Mouse (Mus musculus) gastrocnemius, adult 18-20 months (tissue): ENCODE data around the gene Ago4. TPM values are rescaled to one million over a fixed set of nuclear protein-coding genes. Genes with fewer than 3 reads are reported as not detected.
"Not testable (repeated sequence)": the region's sequence is repeated elsewhere in the genome, so short reads cannot be mapped to it uniquely, and the experiment has no call there.

ENCODE experiments used
- DNase-seq: peaks from one replicate; pipeline ENCODE4 v3.0.0; 2021; ENCODE audit warnings: low spot score
- long read RNA-seq, 2 experiments: library from polyadenylated mRNA; stranded (forward); transcript quantifications; one replicate each; pipeline ENCODE4 v2.0.0; 2021
- total RNA-seq, 2 experiments: library from RNA; stranded (reverse); gene quantifications; 2 replicates each; pipeline ENCODE4 v1.2.3; 2021

Gene Ago4
- 1 to 10 TPM; 5.1 to 5.8 TPM for total RNA-seq
- long read RNA-seq, experiment 1, full-length matches to known transcripts = 2 of 4 reads
- long read RNA-seq, experiment 1, partial matches to known transcripts = 1 of 4 reads
- long read RNA-seq, experiment 1, other reads (novel, unspliced or antisense) = 1 of 4 reads
- long read RNA-seq, experiment 2, full-length matches to known transcripts = 2 of 4 reads
- long read RNA-seq, experiment 2, partial matches to known transcripts = 0 of 4 reads
- long read RNA-seq, experiment 2, other reads (novel, unspliced or antisense) = 2 of 4 reads

- peak; percentile 13 for DNase-seq
Measured at GRCm38 (mm10) chr4:126532827-126533728, at the start of gene Ago4. TSS of gene Ago4 (minus strand) at chr4:126533472.

GRCm38 (mm10) chr4:126579077-126579476 is 45.8 kb upstream of the Ago4 start:
- no peak for DNase-seq

GRCm38 (mm10) chr4:126577920-126578319 is 44.6 kb upstream of the Ago4 start:
- no peak for DNase-seq

- no peak for DNase-seq
Measured at GRCm38 (mm10) chr4:126576281-126576680, 43.0 kb upstream of the Ago4 start.

GRCm38 (mm10) chr4:126569783-126570182 is 36.5 kb upstream of the Ago4 start:
- DNase-seq = no peak

- DNase-seq = no peak
Measured at GRCm38 (mm10) chr4:126567243-126567642, 34.0 kb upstream of the Ago4 start.

- no peak for DNase-seq
Measured at GRCm38 (mm10) chr4:126563798-126564197, 30.5 kb upstream of the Ago4 start.

- peak; percentile 85 for DNase-seq
Measured at GRCm38 (mm10) chr4:126556809-126557711, 23.8 kb upstream of the Ago4 start, which contains the start of gene Clspn. TSS of gene Clspn (plus strand) at chr4:126556935.

GRCm38 (mm10) chr4:126554462-126554861 is 21.2 kb upstream of the Ago4 start:
- no peak for DNase-seq

- no peak for DNase-seq
Measured at GRCm38 (mm10) chr4:126553685-126554084, 20.4 kb upstream of the Ago4 start.

GRCm38 (mm10) chr4:126553105-126553504 is 19.8 kb upstream of the Ago4 start:
- no peak for DNase-seq

- no peak for DNase-seq
Measured at GRCm38 (mm10) chr4:126552136-126552535, 18.9 kb upstream of the Ago4 start.

GRCm38 (mm10) chr4:126546183-126546582 is 12.9 kb upstream of the Ago4 start:
- no peak for DNase-seq

GRCm38 (mm10) chr4:126545703-126546102 is 12.4 kb upstream of the Ago4 start:
- no peak for DNase-seq

- DNase-seq = no peak
Measured at GRCm38 (mm10) chr4:126545016-126545415, 11.7 kb upstream of the Ago4 start.

- DNase-seq = no peak
Measured at GRCm38 (mm10) chr4:126542838-126543237, 9.6 kb upstream of the Ago4 start.

GRCm38 (mm10) chr4:126540487-126541071 is 7.3 kb upstream of the Ago4 start:
- DNase-seq = no peak

GRCm38 (mm10) chr4:126536865-126537264 is 3.6 kb upstream of the Ago4 start:
- DNase-seq = no peak

GRCm38 (mm10) chr4:126535631-126536030 is 2.4 kb upstream of the Ago4 start:
- not testable (repeated sequence) for DNase-seq

GRCm38 (mm10) chr4:126533729-126534070 is 428 bp upstream of the Ago4 start:
- no peak for DNase-seq

- no peak for DNase-seq
Measured at GRCm38 (mm10) chr4:126532292-126532691, 980 bp downstream of the Ago4 start.
